Comparison of ENCODE assay signal across 14 mouse cellular contexts in the genomic region with DNA sequence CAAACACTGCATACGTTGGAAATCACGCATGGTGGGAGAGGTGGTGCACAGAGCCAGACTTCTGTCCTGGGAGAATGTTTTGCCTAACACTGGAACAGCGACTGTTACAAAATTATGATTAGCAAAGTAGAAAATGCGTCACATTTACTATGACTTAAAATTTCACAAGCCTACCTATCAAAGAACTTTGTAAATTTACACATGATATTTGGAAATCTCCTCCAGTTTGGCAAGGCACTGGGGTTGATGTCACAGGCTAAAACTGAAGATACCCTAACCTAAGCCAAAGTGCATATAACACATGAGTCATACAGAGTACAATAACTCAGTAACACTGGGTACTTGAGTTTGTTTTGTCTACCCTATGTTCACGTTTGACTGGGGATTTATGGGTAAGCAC.
"Had no signal": no experiment of that assay in that cellular context is flagged by ENCODE, and none has a peak within 500 bp of the region (broad histone marks: within the 10 kb centered on the region; RNA-seq: fewer than 3 reads in every experiment).

No protein-coding gene starts in this region.

- H3K4me3 ChIP-seq: layer of hippocampus, adult 2 months; limb, embryonic 10.5 days; limb, embryonic 13.5 days; liver, embryonic 15.5 days had no signal

- H3K36me3 ChIP-seq: limb, embryonic 10.5 days; limb, embryonic 13.5 days; liver, embryonic 15.5 days had no signal

- H3K27me3 ChIP-seq: limb, embryonic 13.5 days; liver, embryonic 15.5 days had no signal

- H3K27ac ChIP-seq: kidney, postnatal 0 days; layer of hippocampus, adult 2 months; limb, embryonic 10.5 days; limb, embryonic 13.5 days; liver, embryonic 15.5 days had no signal

- H3K9ac ChIP-seq: limb, embryonic 13.5 days; liver, embryonic 15.5 days; lung, embryonic 14.5 days had no signal

- DNase-seq: kidney, adult 18-20 months; kidney, adult 9 months; kidney, postnatal 25 days; layer of hippocampus, adult 9-11 months; lung, embryonic 14.5 days; lung, postnatal 14 days; midbrain, embryonic 14.5 days; thymus, adult 18-20 months; thymus, postnatal 36 days had no signal
